Mouse (Mus musculus): ENCODE data around the gene Dhps.
A peak's percentile ranks its signal among the peaks of the same experiment; 100 is the strongest.
"Not testable (repeated sequence)": the region's sequence is repeated elsewhere in the genome, so short reads cannot be mapped to it uniquely, and the experiment has no call there.

Dhps gene

GRCm38 (mm10) chr8:85062603-85063002 is 9.0 kb upstream of the Dhps start:
- DNase-seq (ENCODE audit: low read depth): no peak

- no peak for DNase-seq (ENCODE audit: low read depth)
Observed at GRCm38 (mm10) chr8:85065213-85065612, 6.3 kb upstream of the Dhps start.

- no peak for DNase-seq (ENCODE audit: low read depth)
Observed at GRCm38 (mm10) chr8:85067155-85067554, 4.4 kb upstream of the Dhps start.

- no peak for DNase-seq (ENCODE audit: low read depth)
Observed at GRCm38 (mm10) chr8:85067982-85068381, 3.6 kb upstream of the Dhps start, which contains the start of gene Gm5741. Gm5741 (minus strand) TSS chr8:85067982.

GRCm38 (mm10) chr8:85071041-85071440 is 516 bp upstream of the Dhps start:
- DNase-seq (ENCODE audit: low read depth): no peak

GRCm38 (mm10) chr8:85072364-85072929 is 890 bp downstream of the Dhps start:
- no peak for DNase-seq (ENCODE audit: low read depth)

- DNase-seq (ENCODE audit: low read depth): no peak
Observed at GRCm38 (mm10) chr8:85073041-85073612, 1.6 kb downstream of the Dhps start.

- no peak for DNase-seq (ENCODE audit: low read depth)
Observed at GRCm38 (mm10) chr8:85074167-85074566, 2.6 kb downstream of the Dhps start.

GRCm38 (mm10) chr8:85074617-85075016 is 3.1 kb downstream of the Dhps start:
- no peak for DNase-seq (ENCODE audit: low read depth)

GRCm38 (mm10) chr8:85076001-85076400 is 4.4 kb downstream of the Dhps start:
- DNase-seq (ENCODE audit: low read depth): no peak

GRCm38 (mm10) chr8:85076993-85077392 is 5.4 kb downstream of the Dhps start:
- DNase-seq (ENCODE audit: low read depth): peak; percentile 90

GRCm38 (mm10) chr8:85080214-85080531 is 8.6 kb downstream of the Dhps start:
- DNase-seq (ENCODE audit: low read depth): no peak

GRCm38 (mm10) chr8:85080532-85081215 is 9.1 kb downstream of the Dhps start, which contains the start of gene Wdr83os:
Wdr83os (plus strand) TSS chr8:85080740.
- peak; percentile 88 for DNase-seq (ENCODE audit: low read depth)

- DNase-seq (ENCODE audit: low read depth): no peak
Observed at GRCm38 (mm10) chr8:85081216-85081555, 9.6 kb downstream of the Dhps start, which contains the start of gene Wdr83. Wdr83 (minus strand) TSS chr8:85081306.

GRCm38 (mm10) chr8:85082169-85082568 is 10.6 kb downstream of the Dhps start:
- not testable (repeated sequence) for DNase-seq (ENCODE audit: low read depth)

GRCm38 (mm10) chr8:85083108-85083813 is 11.7 kb downstream of the Dhps start, which contains the start of gene Man2b1:
Man2b1 (plus strand) TSS chr8:85083270.
- peak; percentile 90 for DNase-seq (ENCODE audit: low read depth)

GRCm38 (mm10) chr8:85084633-85085032 is 13.1 kb downstream of the Dhps start:
- DNase-seq (ENCODE audit: low read depth): no peak

GRCm38 (mm10) chr8:85086238-85086637 is 14.7 kb downstream of the Dhps start:
- peak; percentile 62 for DNase-seq (ENCODE audit: low read depth)

GRCm38 (mm10) chr8:85088771-85089170 is 17.2 kb downstream of the Dhps start:
- DNase-seq (ENCODE audit: low read depth): no peak

- no peak for DNase-seq (ENCODE audit: low read depth)
Observed at GRCm38 (mm10) chr8:85090856-85091255, 19.3 kb downstream of the Dhps start.

- no peak for DNase-seq (ENCODE audit: low read depth)
Observed at GRCm38 (mm10) chr8:85091526-85092090, 20.1 kb downstream of the Dhps start.

GRCm38 (mm10) chr8:85095051-85095450 is 23.5 kb downstream of the Dhps start:
- DNase-seq (ENCODE audit: low read depth): no peak

GRCm38 (mm10) chr8:85095566-85095965 is 24.0 kb downstream of the Dhps start:
- no peak for DNase-seq (ENCODE audit: low read depth)
